Mouse (Mus musculus) limb, embryonic 10.5 days (tissue): Measurements from ENCODE around the gene Rnf113a2. TPM values are rescaled to one million over a fixed set of nuclear protein-coding genes. Genes with fewer than 3 reads are reported as not detected.
A peak's percentile ranks its signal among the peaks of the same experiment; 100 is the strongest.

Experiments
- DNase-seq: peaks from one replicate; pipeline ENCODE4 v3.0.0-alpha.2; 2017; ENCODE audit warnings: low spot score
- H3K27ac ChIP-seq: fragments of 300-500 bp; sonication (generic); 2 replicates; pipeline ENCODE4 v1.5.1; 2016; ENCODE audit warnings: mild to moderate bottlenecking
- H3K27me3 ChIP-seq: fragments of 300-500 bp; sonication (generic); 2 replicates; pipeline ENCODE4 v1.6.1; 2016; ENCODE audit warnings: low read depth, mild to moderate bottlenecking; ENCODE audit not compliant: poor library complexity, severe bottlenecking
- H3K36me3 ChIP-seq: fragments of 300-500 bp; sonication (generic); 2 replicates; pipeline ENCODE4 v1.6.1; 2016; ENCODE audit warnings: mild to moderate bottlenecking, moderate library complexity
- H3K4me1 ChIP-seq: fragments of 300-500 bp; sonication (generic); 2 replicates; pipeline ENCODE4 v1.6.1; 2016
- H3K4me3 ChIP-seq: fragments of 300-500 bp; sonication (generic); 2 replicates; pipeline ENCODE4 v1.5.1; 2016; ENCODE audit warnings: mild to moderate bottlenecking, moderate library complexity
- H3K9me3 ChIP-seq: fragments of 300-500 bp; sonication (generic); replicated peaks from 2 replicates; pipeline ENCODE4 v1.6.1; 2016; ENCODE audit warnings: mild to moderate bottlenecking
- WGBS: fragments of 180-500 bp; shearing (Covaris S2); methylation state at CpG from one replicate; pipeline ENCODE4 v1.1.7; 2016; 5-methylcytosine and 5-hydroxymethylcytosine counted together
- polyA plus RNA-seq: library from polyadenylated mRNA; unstranded; fragments of >200 nt; fragmentation: Nextera tagmentation; extraction: Ambion mirVana; gene quantifications from 2 replicates; pipeline ENCODE4 v1.2.1, GENCODE M21; 2016

Rnf113a2 gene
- polyA plus RNA-seq, 1 experiment from 2014 or later: 24.8 TPM

GRCm38 (mm10) chr12:84397685-84398084, 19.3 kb upstream of the Rnf113a2 start:
- H3K36me3 ChIP-seq: no peaks in the 10 kb centered on the region

GRCm38 (mm10) chr12:84398629-84399028, 18.4 kb upstream of the Rnf113a2 start:
- Histone ChIP-seq H3K27me3 (no peaks in the 10 kb centered on the region), H3K4me1 (peaks cover 2% of the 10 kb centered on the region; the same call in 1 of the 2 replicates), H3K27ac (no peak overlapping the region), H3K36me3 (no peaks in the 10 kb centered on the region), H3K9me3 (no peaks in the 10 kb centered on the region), H3K4me3 (no peak overlapping the region)
- DNase-seq: no peak
- 86% methylated on average over 5 of the region's 5 CpGs for WGBS

More at GRCm38 (mm10) chr12:84397685-84398084, 19.3 kb upstream of the Rnf113a2 start:
- peaks cover 2% of the 10 kb centered on the region; the same call in 1 of the 2 replicates for H3K4me1 ChIP-seq
- H3K9me3 ChIP-seq: no peaks in the 10 kb centered on the region
- H3K27me3 ChIP-seq: no peaks in the 10 kb centered on the region
- no peak overlapping the region for H3K27ac ChIP-seq
- H3K4me3 ChIP-seq: no peak overlapping the region
- DNase-seq: no peak

- 74% methylated on average over 9 of the region's 9 CpGs for WGBS
- H3K4me1 ChIP-seq: peaks cover 2% of the 10 kb centered on the region; the same call in 1 of the 2 replicates
- H3K27me3 ChIP-seq: no peaks in the 10 kb centered on the region
- H3K4me3 ChIP-seq: no peak overlapping the region
- DNase-seq: no peak
- H3K9me3 ChIP-seq: no peaks in the 10 kb centered on the region
- H3K27ac ChIP-seq: no peak overlapping the region
- H3K36me3 ChIP-seq: no peaks in the 10 kb centered on the region
Measured at GRCm38 (mm10) chr12:84399135-84399534, 17.9 kb upstream of the Rnf113a2 start.

GRCm38 (mm10) chr12:84399663-84400062, 17.3 kb upstream of the Rnf113a2 start:
- Histone ChIP-seq H3K36me3 (no peaks in the 10 kb centered on the region), H3K4me3 (no peak overlapping the region), H3K4me1 (peaks cover 2% of the 10 kb centered on the region; the same call in 1 of the 2 replicates), H3K27me3 (no peaks in the 10 kb centered on the region), H3K9me3 (no peaks in the 10 kb centered on the region), H3K27ac (no peak overlapping the region)
- 77% methylated on average over 9 of the region's 9 CpGs for WGBS
- no peak for DNase-seq

GRCm38 (mm10) chr12:84400068-84400467, 16.9 kb upstream of the Rnf113a2 start:
- Histone ChIP-seq H3K4me1 (peaks cover 2% of the 10 kb centered on the region; the same call in 1 of the 2 replicates), H3K36me3 (no peaks in the 10 kb centered on the region), H3K27me3 (no peaks in the 10 kb centered on the region), H3K27ac (no peak overlapping the region), H3K4me3 (no peak overlapping the region), H3K9me3 (no peaks in the 10 kb centered on the region)
- DNase-seq: no peak
- 87% methylated on average over 3 of the region's 3 CpGs for WGBS

- no peak for DNase-seq
Measured at GRCm38 (mm10) chr12:84400653-84401052, 16.3 kb upstream of the Rnf113a2 start.

GRCm38 (mm10) chr12:84402923-84403322, 14.1 kb upstream of the Rnf113a2 start:
- no peak overlapping the region for H3K27ac ChIP-seq
- 78% methylated on average over 9 of the region's 9 CpGs for WGBS
- peaks cover 6% of the 10 kb centered on the region for H3K4me1 ChIP-seq
- no peak for DNase-seq
- no peak overlapping the region for H3K4me3 ChIP-seq
- no peaks in the 10 kb centered on the region for H3K9me3 ChIP-seq
- H3K36me3 ChIP-seq: no peaks in the 10 kb centered on the region
- H3K27me3 ChIP-seq: 0 out of 2 replicates have a peak, but pooled peaks cover 3% of the 10 kb centered on the region

More at GRCm38 (mm10) chr12:84400653-84401052, 16.3 kb upstream of the Rnf113a2 start:
- 69% methylated on average over 3 of the region's 3 CpGs for WGBS
- H3K4me3 ChIP-seq: no peak overlapping the region
- no peaks in the 10 kb centered on the region for H3K27me3 ChIP-seq
- H3K9me3 ChIP-seq: no peaks in the 10 kb centered on the region
- H3K36me3 ChIP-seq: no peaks in the 10 kb centered on the region
- no peak overlapping the region for H3K27ac ChIP-seq
- H3K4me1 ChIP-seq: peaks cover 2% of the 10 kb centered on the region; the same call in 1 of the 2 replicates

- peaks cover 20% of the 10 kb centered on the region for H3K4me1 ChIP-seq
- no peaks in the 10 kb centered on the region for H3K9me3 ChIP-seq
- H3K27ac ChIP-seq: no peak overlapping the region
- peak; percentile 20 for DNase-seq
- no peaks in the 10 kb centered on the region for H3K36me3 ChIP-seq
- WGBS: 91% methylated on average over 6 of the region's 6 CpGs
- H3K27me3 ChIP-seq: 0 out of 2 replicates have a peak, but pooled peaks cover 3% of the 10 kb centered on the region
- H3K4me3 ChIP-seq: no peak overlapping the region
Measured at GRCm38 (mm10) chr12:84404541-84404940, 12.5 kb upstream of the Rnf113a2 start.

- Histone ChIP-seq H3K4me3 (no peak overlapping the region), H3K27me3 (peaks cover 8% of the 10 kb centered on the region; the same call in 1 of the 2 replicates), H3K36me3 (no peaks in the 10 kb centered on the region), H3K9me3 (no peaks in the 10 kb centered on the region), H3K4me1 (peaks cover 20% of the 10 kb centered on the region), H3K27ac (no peak overlapping the region)
- DNase-seq: no peak
- 57% methylated on average over 4 of the region's 4 CpGs for WGBS
Measured at GRCm38 (mm10) chr12:84407259-84407658, 9.7 kb upstream of the Rnf113a2 start.

- DNase-seq: no peak
- H3K27ac ChIP-seq: peak overlapping the region; percentile 87
- 2% methylated on average over 51 of the region's 52 CpGs for WGBS
Measured at GRCm38 (mm10) chr12:84407874-84408818, 8.8 kb upstream of the Rnf113a2 start.

GRCm38 (mm10) chr12:84408819-84409507, 8.0 kb upstream of the Rnf113a2 start, which contains the start of the genes Entpd5 and Bbof1:
Entpd5 (minus strand) TSS chr12:84409029.
Bbof1 (plus strand) TSS chr12:84409071.
- Histone ChIP-seq H3K4me3 (peak within 1 kb of the TSS; percentile 86), H3K27me3 (peaks cover 8% of the 10 kb centered on the region; the same call in 1 of the 2 replicates), H3K36me3 (no peaks in the 10 kb centered on the region), H3K4me1 (peaks cover 20% of the 10 kb centered on the region), H3K9me3 (no peaks in the 10 kb centered on the region), H3K27ac (peak within 1 kb of the TSS; percentile 87)
- peak; percentile 89 for DNase-seq
- 2% methylated on average over 62 of the region's 63 CpGs for WGBS

More at GRCm38 (mm10) chr12:84407874-84408818, 8.8 kb upstream of the Rnf113a2 start:
- peaks cover 20% of the 10 kb centered on the region for H3K4me1 ChIP-seq
- H3K36me3 ChIP-seq: no peaks in the 10 kb centered on the region
- peaks cover 8% of the 10 kb centered on the region; the same call in 1 of the 2 replicates for H3K27me3 ChIP-seq
- no peaks in the 10 kb centered on the region for H3K9me3 ChIP-seq
- peak overlapping the region; percentile 86 for H3K4me3 ChIP-seq

GRCm38 (mm10) chr12:84417605-84417922, 568 bp downstream of the Rnf113a2 start:
- H3K36me3 ChIP-seq: peaks cover 9% of the 10 kb centered on the region
- no peaks in the 10 kb centered on the region for H3K27me3 ChIP-seq
- H3K4me1 ChIP-seq: peaks cover 6% of the 10 kb centered on the region
- no peaks in the 10 kb centered on the region; the same call in 1 of the 2 replicates for H3K9me3 ChIP-seq
- peak overlapping the region; percentile 70 for H3K4me3 ChIP-seq
- 35% methylated on average over 18 of the region's 18 CpGs for WGBS
- DNase-seq: no peak
- peak overlapping the region; percentile 87 for H3K27ac ChIP-seq
